Mouse (Mus musculus) T-helper 1 cell (primary cell): ENCODE measurements around the gene Gmpr2.

ENCODE experiments used
- in situ Hi-C: fragments of 300-600 bp; cut with MboI, MseI; formaldehyde crosslinking; loops from one replicate; pipeline ENCODE4 v1.15.1; 2025; ENCODE audit warnings: high pct_unique_total_duplicates

The Gmpr2 gene

GRCm38 (mm10) chr14:55722438-55722945, 50.8 kb downstream of the Gmpr2 start:
- in situ Hi-C loops = loop anchor here (25.0 kb wide), 1 partner anchor 840 kb away; no protein-coding TSS in a partner anchor

- in situ Hi-C loops = loop anchor here (25.0 kb wide), 1 partner anchor 839 kb away; no protein-coding TSS in a partner anchor
Measured at GRCm38 (mm10) chr14:55723433-55723832, 51.7 kb downstream of the Gmpr2 start.

GRCm38 (mm10) chr14:55724411-55724871, 52.7 kb downstream of the Gmpr2 start:
- in situ Hi-C loops = loop anchor here (25.0 kb wide), 1 partner anchor 838 kb away; no protein-coding TSS in a partner anchor

GRCm38 (mm10) chr14:55726261-55726660, 54.5 kb downstream of the Gmpr2 start:
- in situ Hi-C loops = no loop called here

GRCm38 (mm10) chr14:55727889-55728685, 56.3 kb downstream of the Gmpr2 start:
- in situ Hi-C loops = no loop called here
